Mouse (Mus musculus) adrenal gland, adult 18-20 months (tissue): ENCODE measurements around the gene Gm21885. TPM values are rescaled to one million over a fixed set of nuclear protein-coding genes. Genes with fewer than 3 reads are reported as not detected.

Source experiments
- DNase-seq, 2 experiments: peaks; one replicate each; pipeline ENCODE4 v3.0.0; 2021 to 2022; ENCODE audit warnings: low spot score in 2 of 2
- total RNA-seq, 2 experiments: library from RNA; stranded (reverse); gene quantifications; 1 replicate in 1 of 2; 2 replicates in 1 of 2; pipeline ENCODE4 v1.2.3; 2021

The Gm21885 gene
- total RNA-seq, 2 experiments from 2014 or later: not detected

- DNase-seq: no peak
Observed at GRCm38 (mm10) chr11:94317014-94317413, 35.3 kb downstream of the Gm21885 start.

- no peak for DNase-seq
Observed at GRCm38 (mm10) chr11:94317515-94317914, 35.8 kb downstream of the Gm21885 start.

GRCm38 (mm10) chr11:94318056-94318455 lies 36.4 kb downstream of the Gm21885 start:
- DNase-seq: no peak

GRCm38 (mm10) chr11:94320969-94321930 lies 39.6 kb downstream of the Gm21885 start:
- no peak for DNase-seq

GRCm38 (mm10) chr11:94321931-94322400 lies 40.3 kb downstream of the Gm21885 start, which contains the start of gene Luc7l3:
Gene Luc7l3, minus strand, starts transcription at chr11:94321988.
- peak; percentile 94 to 95 for DNase-seq

- DNase-seq: no peak
Observed at GRCm38 (mm10) chr11:94322636-94323035, 41.0 kb downstream of the Gm21885 start.

GRCm38 (mm10) chr11:94323271-94323925 lies 41.7 kb downstream of the Gm21885 start:
- DNase-seq: no peak

GRCm38 (mm10) chr11:94324618-94325017 lies 42.9 kb downstream of the Gm21885 start:
- no peak for DNase-seq

GRCm38 (mm10) chr11:94326961-94327411 lies 45.3 kb downstream of the Gm21885 start:
- no peak for DNase-seq

GRCm38 (mm10) chr11:94327693-94328643 lies 46.3 kb downstream of the Gm21885 start, which contains the start of gene Ankrd40:
Gene Ankrd40, plus strand, starts transcription at chr11:94328001.
- DNase-seq: peak; percentile 92 to 94

- no peak for DNase-seq
Observed at GRCm38 (mm10) chr11:94328644-94329025, 47.0 kb downstream of the Gm21885 start.

- no peak for DNase-seq
Observed at GRCm38 (mm10) chr11:94329270-94329891, 47.7 kb downstream of the Gm21885 start.

GRCm38 (mm10) chr11:94330211-94330610 lies 48.5 kb downstream of the Gm21885 start:
- no peak for DNase-seq

GRCm38 (mm10) chr11:94332726-94333125 lies 51.1 kb downstream of the Gm21885 start:
- DNase-seq: no peak

GRCm38 (mm10) chr11:94334386-94334968 lies 52.8 kb downstream of the Gm21885 start:
- DNase-seq: no peak

Other genes with a start within 250 kb of the Gm21885 start
- 100 to 1,000 TPM; 170 to 250 TPM for gene Tob1, start 70.4 kb upstream of the Gm21885 start, total RNA-seq
- 1 to 10 TPM in 1 of 2 experiments, under 1 TPM in 1; 0.53 to 2.2 TPM for gene Wfikkn2, start 35.9 kb upstream of the Gm21885 start, total RNA-seq
- 10 to 100 TPM; 58.1 to 71.9 TPM for gene Luc7l3, start 40.1 kb downstream of the Gm21885 start, total RNA-seq
- 100 to 1,000 TPM; 149 to 159 TPM for gene Ankrd40, start 46.1 kb downstream of the Gm21885 start, total RNA-seq
- 1 to 10 TPM; 3.7 to 6.5 TPM for gene Abcc3, start 111.1 kb downstream of the Gm21885 start, total RNA-seq
- gene Cacna1g, start 192.3 kb downstream of the Gm21885 start, total RNA-seq: under 1 TPM; 0.32 to 0.70 TPM
- gene Spata20, start 204.3 kb downstream of the Gm21885 start, total RNA-seq: not detected
- 10 to 100 TPM; 33.3 to 48.4 TPM for gene Epn3, start 218.1 kb downstream of the Gm21885 start, total RNA-seq
- 10 to 100 TPM in 1 of 2 experiments, 1 to 10 TPM in 1; 7.4 to 12.4 TPM for gene Mycbpap, start 239.9 kb downstream of the Gm21885 start, total RNA-seq